ENCODE assay signal across 19 mouse cellular contexts in the genomic region with DNA sequence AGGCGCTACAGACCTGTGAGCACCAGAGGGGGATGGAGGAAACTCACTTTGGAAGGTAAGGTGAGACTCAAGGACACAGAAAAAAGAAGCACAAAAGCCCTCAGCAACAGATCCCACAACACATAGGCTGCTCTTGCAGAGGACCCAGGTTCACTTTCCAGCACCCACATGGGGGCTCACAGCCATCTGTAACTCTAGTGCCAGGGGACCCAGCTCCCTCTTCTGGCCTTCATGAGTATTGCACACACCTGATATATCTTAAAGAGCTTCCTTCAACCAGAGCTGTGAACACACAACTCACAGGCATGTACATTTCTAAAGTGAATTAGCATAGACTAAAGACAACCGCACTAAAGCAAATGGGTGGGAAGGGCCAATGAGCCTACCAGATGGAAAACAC. TPM values are rescaled to one million over a fixed set of nuclear protein-coding genes. Genes with fewer than 3 reads are reported as not detected.
DNase-seq lines count a peak whose midpoint lies in the region; TF ChIP-seq lines count a peak whose summit lies in the region.
"Had no signal": no experiment of that assay in that cellular context is flagged by ENCODE, and none has a peak within 500 bp of the region (broad histone marks: within the 10 kb centered on the region; RNA-seq: fewer than 3 reads in every experiment).

No protein-coding gene starts in this region.

- H3K27me3 ChIP-seq in embryonic facial prominence, embryonic 10.5 days (replicated peaks; ENCODE audit: low read depth, poor library complexity, severe bottlenecking): no peaks in the 10 kb centered on the region
- H3K27me3 ChIP-seq: neural tube, embryonic 15.5 days; Patski had no signal

- no peak for DNase-seq in layer of hippocampus, adult 2 months (ENCODE audit: low spot score in 2 of 2)
- DNase-seq in layer of hippocampus, postnatal 10 days (ENCODE audit: low spot score in 2 of 2): no peak
- peak; percentile 14 for DNase-seq in thymus, postnatal 25 days
- no peak for DNase-seq in thymus, adult 18-20 months
- peak; percentile 89 for DNase-seq in R1 (ENCODE audit: low read depth, low spot score)
- no peak for DNase-seq in adrenal gland, adult 8-10 months
- DNase-seq in embryonic facial prominence, embryonic 10.5 days (ENCODE audit: low spot score): no peak
- DNase-seq: cerebellum, adult 2 months; heart, postnatal 14 days; right cerebral cortex, adult 18-20 months had no signal

- no peak overlapping the region for H3K27ac ChIP-seq in layer of hippocampus, adult 2 months
- no peak overlapping the region for H3K27ac ChIP-seq in embryonic facial prominence, embryonic 10.5 days (replicated peaks)
- H3K27ac ChIP-seq: liver, embryonic 15.5 days; neural tube, embryonic 15.5 days had no signal

- 84% methylated on average over 2 of the region's 2 CpGs for WGBS in embryonic facial prominence, embryonic 10.5 days

- H3K4me1 ChIP-seq in embryonic facial prominence, embryonic 10.5 days: 0 out of 2 replicates have a peak, but pooled peaks cover 5% of the 10 kb centered on the region
- H3K4me1 ChIP-seq: liver, embryonic 15.5 days had no signal

- peak; percentile 61 for TF ChIP-seq CTCF in layer of hippocampus, adult 2 months (conservative IDR thresholded peaks at IDR 0.05)

- H3K4me3 ChIP-seq in layer of hippocampus, adult 2 months: no peak overlapping the region
- no peak overlapping the region for H3K4me3 ChIP-seq in embryonic facial prominence, embryonic 10.5 days
- H3K4me3 ChIP-seq: liver, embryonic 15.5 days; neural tube, embryonic 15.5 days had no signal

- peaks cover 7% of the 10 kb centered on the region; the same call in 1 of the 2 replicates for H3K9me3 ChIP-seq in embryonic facial prominence, embryonic 10.5 days
- H3K9me3 ChIP-seq: liver, embryonic 15.5 days; neural tube, embryonic 15.5 days had no signal

- no peaks in the 10 kb centered on the region for H3K36me3 ChIP-seq in embryonic facial prominence, embryonic 10.5 days (replicated peaks)
- H3K36me3 ChIP-seq: liver, embryonic 15.5 days; neural tube, embryonic 15.5 days had no signal

RNA-seq across cellular contexts. Expression of a gene that starts 12.9 kb away (rescaled TPM):
- 10 to 100 TPM; 50.5 to 51.2 TPM for total RNA-seq in layer of hippocampus, adult 2 months (2021)
- 10 to 100 TPM; 44.4 to 49.5 TPM for total RNA-seq in layer of hippocampus, postnatal 10 days (2021)
- total RNA-seq in adrenal gland, adult 8-10 months (2022): 10 to 100 TPM; 22.6 to 32.3 (median 30.3) TPM
- polyA plus RNA-seq in embryonic facial prominence, embryonic 10.5 days (2016; fragmentation: Nextera tagmentation; extraction: Ambion mirVana): 1.9 and 2.4 TPM in 2 replicates
- total RNA-seq: megakaryocyte progenitor cell, adult 5-6 weeks had no signal
- polyA plus RNA-seq: inflammation-experienced regulatory T-cells, adult 6 months had no signal

RNA-seq across cellular contexts. Expression of a gene that starts 52.1 kb away (rescaled TPM):
- not detected for total RNA-seq in layer of hippocampus, adult 2 months (2021)
- total RNA-seq in layer of hippocampus, postnatal 10 days (2021): not detected
- under 1 TPM in 1 of 4 experiments, not detected in 3; 0.80 TPM for total RNA-seq in adrenal gland, adult 8-10 months (2022)
- polyA plus RNA-seq in embryonic facial prominence, embryonic 10.5 days (2016; fragmentation: Nextera tagmentation; extraction: Ambion mirVana): not detected in 2 replicates
- total RNA-seq: adrenal gland, postnatal 4 days; heart, postnatal 14 days; megakaryocyte progenitor cell, adult 5-6 weeks had no signal
- polyA plus RNA-seq: frontal cortex, adult 2 months; gonadal fat pad, adult 2 months; inflammation-experienced regulatory T-cells, adult 6 months; liver, embryonic 15.5 days; neural tube, embryonic 15.5 days; Patski; spleen, adult 2 months had no signal

Comparison
In these comparisons a context has a peak if more than half of its experiments do, and no peak if none do; other contexts are left out.
1. DNase-seq: peak in thymus, postnatal 25 days (single experiment) and R1 (single experiment); none in layer of hippocampus, adult 2 months (0 of 2), layer of hippocampus, postnatal 10 days (0 of 2), thymus, adult 18-20 months (0 of 2), adrenal gland, adult 8-10 months (single experiment) and embryonic facial prominence, embryonic 10.5 days (single experiment).